Mouse (Mus musculus) CH12.LX (cell line): ENCODE results near the gene Dtd1. TPM values are rescaled to one million over a fixed set of nuclear protein-coding genes. Genes with fewer than 3 reads are reported as not detected.

Experiments
- DNase-seq: peaks from one replicate; pipeline ENCODE4 v3.0.0-alpha.2; 2013; ENCODE audit errors: extremely low read depth
- H3K27ac ChIP-seq: 2 replicates; pipeline ENCODE4 v1.5.1; 2012; ENCODE audit warnings: low read depth, mild to moderate bottlenecking, control low read depth, moderate library complexity; ENCODE audit not compliant: insufficient read depth
- H3K27me3 ChIP-seq: replicated peaks from 2 replicates; pipeline ENCODE3; 2012; ENCODE audit warnings: inconsistent platforms
- H3K36me3 ChIP-seq, 2 experiments: replicated peaks in 1 of 2; 2 replicates each; pipeline versions ENCODE3 to v1.6.1; 2012; ENCODE audit warnings: inconsistent platforms in 1 of 2, low read length in 1 of 2, mild to moderate bottlenecking in 1 of 2, mixed read lengths in 1 of 2, moderate library complexity in 1 of 2; ENCODE audit not compliant: control insufficient read depth in 1 of 2, insufficient read depth in 1 of 2
- H3K4me1 ChIP-seq, 2 experiments: 2 replicates each; pipeline ENCODE4 v1.6.1; 2012; ENCODE audit warnings: inconsistent platforms in 1 of 2, moderate library complexity in 1 of 2; ENCODE audit not compliant: insufficient read depth in 2 of 2, control insufficient read depth in 1 of 2
- H3K4me2 ChIP-seq: 2 replicates; pipeline ENCODE4 v1.6.1; 2012; ENCODE audit warnings: low read depth, mild to moderate bottlenecking, control low read depth; ENCODE audit not compliant: poor library complexity, insufficient read depth, severe bottlenecking
- H3K4me3 ChIP-seq, 3 experiments: fragments of 150-350 bp in 1 of 3; sonication (generic) in 1 of 3; replicated peaks in 1 of 3; 2 replicates each; pipeline versions ENCODE3 to v1.5.1; 2011 to 2012; ENCODE audit warnings: low read depth in 2 of 3, low read length in 2 of 3, mild to moderate bottlenecking in 2 of 3, moderate library complexity in 2 of 3, control low read depth in 1 of 3, improper control_type of control experiment in 1 of 3, inconsistent platforms in 1 of 3, mixed read lengths in 1 of 3; ENCODE audit not compliant: poor library complexity in 1 of 3
- H3K79me2 ChIP-seq: replicated peaks from 2 replicates; pipeline ENCODE4 v1.6.1; 2012; ENCODE audit warnings: mild to moderate bottlenecking, moderate library complexity; ENCODE audit not compliant: control insufficient read depth, poor library complexity, insufficient read depth, severe bottlenecking; ENCODE audit errors: extremely low read depth
- H3K9ac ChIP-seq: 2 replicates; pipeline ENCODE4 v1.6.1; 2012; ENCODE audit warnings: low read depth, mild to moderate bottlenecking, control low read depth, moderate library complexity; ENCODE audit not compliant: insufficient read depth
- H3K9me3 ChIP-seq: replicated peaks from 2 replicates; pipeline ENCODE3; 2012; ENCODE audit warnings: low read length, inconsistent platforms, mixed read lengths
- CHD1 ChIP-seq: IDR thresholded peaks from 2 replicates; pipeline ENCODE4 v1.6.1; 2012; ENCODE audit warnings: low read depth, low read length, improper control_type of control experiment, inconsistent platforms
- CHD2 ChIP-seq: IDR thresholded peaks from 2 replicates; pipeline ENCODE4 v1.6.1; 2011; ENCODE audit warnings: low read length, improper control_type of control experiment
- E2F4 ChIP-seq: IDR thresholded peaks from 2 replicates; pipeline ENCODE4 v1.6.1; 2011; ENCODE audit warnings: low read depth, low read length, improper control_type of control experiment; ENCODE audit not compliant: insufficient replicate concordance
- ELF1 ChIP-seq: IDR thresholded peaks from 2 replicates; pipeline ENCODE4 v1.6.1; 2014; ENCODE audit warnings: low read depth, mild to moderate bottlenecking, inconsistent platforms, low read length, improper control_type of control experiment
- EP300 ChIP-seq: IDR thresholded peaks from 2 replicates; pipeline ENCODE4 v1.6.1; 2011; ENCODE audit warnings: low read length, improper control_type of control experiment
- HCFC1 ChIP-seq: IDR thresholded peaks from 2 replicates; pipeline ENCODE4 v1.6.1; 2012; ENCODE audit warnings: low read depth, mild to moderate bottlenecking, inconsistent platforms, low read length, improper control_type of control experiment
- IRF4 ChIP-seq: IDR thresholded peaks from 2 replicates; pipeline ENCODE4 v1.6.1; 2014; ENCODE audit warnings: low read depth, mild to moderate bottlenecking, inconsistent platforms, low read length, improper control_type of control experiment
- KAT2A ChIP-seq: IDR thresholded peaks from 2 replicates; pipeline ENCODE4 v1.6.1; 2012; ENCODE audit warnings: low read length, improper control_type of control experiment, inconsistent platforms; ENCODE audit not compliant: insufficient replicate concordance
- MEF2A ChIP-seq: IDR thresholded peaks from 2 replicates; pipeline ENCODE4 v1.6.1; 2014; ENCODE audit warnings: low read depth, mild to moderate bottlenecking, inconsistent platforms, low read length, improper control_type of control experiment, borderline replicate concordance
- NELFE ChIP-seq: IDR thresholded peaks from 2 replicates; pipeline ENCODE4 v1.6.1; 2011; ENCODE audit warnings: low read depth, low read length, improper control_type of control experiment
- POLR2A ChIP-seq: IDR thresholded peaks from 2 replicates; pipeline ENCODE4 v1.6.1; 2011; ENCODE audit warnings: low read depth, mild to moderate bottlenecking, improper control_type of control experiment, low read length
- POLR2AphosphoS2 ChIP-seq: IDR thresholded peaks from 2 replicates; pipeline ENCODE4 v1.6.1; 2011; ENCODE audit warnings: low read depth, low read length, improper control_type of control experiment
- RAD21 ChIP-seq: IDR thresholded peaks from 2 replicates; pipeline ENCODE4 v1.6.1; 2011; ENCODE audit warnings: low read depth, mild to moderate bottlenecking, low read length, improper control_type of control experiment, moderate library complexity
- RCOR1 ChIP-seq: conservative IDR thresholded peaks from 2 replicates; pipeline ENCODE4 v1.6.1; 2012; ENCODE audit warnings: low read depth, mild to moderate bottlenecking, inconsistent platforms, low read length, improper control_type of control experiment
- SIN3A ChIP-seq: IDR thresholded peaks from 2 replicates; pipeline ENCODE4 v1.6.1; 2012; ENCODE audit warnings: low read length, improper control_type of control experiment, inconsistent platforms
- SMC3 ChIP-seq: IDR thresholded peaks from 2 replicates; pipeline ENCODE4 v1.6.1; 2011; ENCODE audit warnings: low read depth, low read length, improper control_type of control experiment
- UBTF ChIP-seq: IDR thresholded peaks from 2 replicates; pipeline ENCODE4 v1.6.1; 2012; ENCODE audit warnings: low read depth, mild to moderate bottlenecking, inconsistent platforms, low read length, improper control_type of control experiment, moderate library complexity
- USF1 ChIP-seq: IDR thresholded peaks from 2 replicates; pipeline ENCODE4 v1.6.1; 2014; ENCODE audit warnings: low read depth, mild to moderate bottlenecking, inconsistent platforms, low read length, improper control_type of control experiment
- ZC3H11A ChIP-seq: IDR thresholded peaks from 2 replicates; pipeline ENCODE4 v1.6.1; 2012; ENCODE audit warnings: low read depth, mild to moderate bottlenecking, inconsistent platforms, low read length, improper control_type of control experiment
- ZKSCAN1 ChIP-seq: IDR thresholded peaks from 2 replicates; pipeline ENCODE4 v1.6.1; 2012; ENCODE audit warnings: low read depth, inconsistent platforms, low read length, improper control_type of control experiment, borderline replicate concordance
- ZMIZ1 ChIP-seq: IDR thresholded peaks from 2 replicates; pipeline ENCODE4 v1.6.1; 2012; ENCODE audit warnings: low read depth, mild to moderate bottlenecking, inconsistent platforms, low read length, improper control_type of control experiment
- dilution Hi-C: fragments of 300-500 bp; cut with MboI; formaldehyde crosslinking; loops from 2 replicates; pipeline ENCODE4 v1.14.3; 2020; ENCODE audit warnings: low sequenced_read_pairs; ENCODE audit not compliant: extremely low pct_unique_long_range_greater_than_20kb, extremely low pct_ligation_motif_present
- in situ Hi-C: fragments of 300-500 bp; cut with MboI; formaldehyde crosslinking; loops from 3 replicates; pipeline ENCODE4 v1.14.3; 2019; ENCODE audit warnings: low sequenced_read_pairs, low pct_ligation_motif_present, low pct_unique_long_range_greater_than_20kb, mixed read lengths
- polyA plus RNA-seq: library from polyadenylated mRNA; unstranded; fragments of >175 nt; gene quantifications from 2 replicates; pipeline ENCODE4 v1.2.1, GENCODE M21; 2012; ENCODE audit warnings: low read depth; ENCODE audit not compliant: insufficient read length
- total RNA-seq, 2 experiments: library from RNA; depleted of rRNA; stranded (reverse); fragments of 300-350 nt in 1 of 2; fragments of >200 nt in 1 of 2; gene quantifications; 2 replicates each; pipeline ENCODE4 v1.2.3; 2012 to 2014

The Dtd1 gene
- total and polyA plus RNA-seq, 3 experiments, result 42.7 to 47.8 (median 43.3) TPM

DNA sequence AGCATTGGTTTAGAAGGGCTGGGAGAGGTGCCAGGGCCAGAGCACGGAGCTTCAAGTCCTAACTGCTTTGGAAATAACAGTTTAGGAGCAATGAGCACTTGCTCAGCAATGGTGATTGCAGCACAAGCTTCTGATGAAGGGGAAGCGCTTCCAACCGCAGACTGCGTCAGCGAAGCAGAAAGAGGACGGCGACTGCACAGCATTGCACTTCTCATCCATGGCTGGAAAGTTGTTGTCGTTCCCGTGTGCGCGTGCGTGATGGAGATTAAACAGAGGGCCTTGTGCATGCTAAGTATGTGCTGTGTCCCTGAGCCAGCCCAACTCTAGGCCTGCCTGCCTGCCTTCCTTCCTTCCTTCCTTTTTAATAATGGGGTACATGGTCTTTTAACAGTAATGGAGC is 98.3 kb downstream of the Dtd1 start:
- no peaks in the 10 kb centered on the region for H3K4me1 ChIP-seq
- no peak overlapping the region for H3K4me3 ChIP-seq
- H3K9ac ChIP-seq, result no peak overlapping the region
- in situ Hi-C loops, result no loop called here
- no peak overlapping the region for H3K27ac ChIP-seq
- H3K9me3 ChIP-seq, result no peaks in the 10 kb centered on the region
- H3K79me2 ChIP-seq, result no peaks in the 10 kb centered on the region
- H3K36me3 ChIP-seq, result peaks cover 0 to 4% of the 10 kb centered on the region in 2 experiments
- no peak overlapping the region for H3K4me2 ChIP-seq
- no peaks in the 10 kb centered on the region for H3K27me3 ChIP-seq
- DNase-seq, result no peak
- TF ChIP-seq RCOR1 (no peak), MEF2A (no peak), EP300 (no peak), CHD1 (no peak), NELFE (no peak), HCFC1 (no peak), E2F4 (no peak), RAD21 (no peak), CHD2 (no peak), IRF4 (no peak), KAT2A (no peak), ZKSCAN1 (no peak), POLR2AphosphoS2 (no peak), SMC3 (no peak), SIN3A (no peak)
- dilution Hi-C loops, result no loop called here

- no peak overlapping the region for H3K4me3 ChIP-seq
- no peak overlapping the region for H3K9ac ChIP-seq
- no peak for TF ChIP-seq USF1
- TF ChIP-seq ZC3H11A, result no peak
- no peak for TF ChIP-seq ELF1
- TF ChIP-seq ZKSCAN1, result no peak
- no peak for TF ChIP-seq POLR2A
- TF ChIP-seq UBTF, result no peak
- TF ChIP-seq ZMIZ1, result no peak
- TF ChIP-seq POLR2AphosphoS2, result no peak
- TF ChIP-seq NELFE, result no peak
- TF ChIP-seq MEF2A, result no peak
- no peak for TF ChIP-seq IRF4
- TF ChIP-seq, all 38 proteins: peak for 0
- Histone ChIP-seq H3K27ac (no peak overlapping the region), H3K36me3 (peaks cover 0 to 8% of the 10 kb centered on the region in 2 experiments), H3K4me1 (peaks cover 0 to 5% of the 10 kb centered on the region in 2 experiments; a peak in 2 of 4 replicates), H3K4me2 (no peak overlapping the region), H3K9me3 (no peaks in the 10 kb centered on the region), H3K79me2 (no peaks in the 10 kb centered on the region), H3K27me3 (no peaks in the 10 kb centered on the region)
- no peak for DNase-seq
- in situ Hi-C loops, result no loop called here
- dilution Hi-C loops, result no loop called here
Measured at GRCm38 (mm10) chr2:144700608-144701007, 100.9 kb downstream of the Dtd1 start.
